Mouse (Mus musculus): ENCODE measurements around the gene Gm21093.
"Not testable (repeated sequence)": the region's sequence is repeated elsewhere in the genome, so short reads cannot be mapped to it uniquely, and the experiment has no call there.

Gm21093 gene

GRCm38 (mm10) chr4:42034626-42035025, at the start of gene Gm21093:
TSS of gene Gm21093 (minus strand) at chr4:42034726.
- DNase-seq, result not testable (repeated sequence)

Measured in cerebellum, adult 9-10 months (tissue).